Mouse (Mus musculus): ENCODE results near the gene Kcng1.

DNA sequence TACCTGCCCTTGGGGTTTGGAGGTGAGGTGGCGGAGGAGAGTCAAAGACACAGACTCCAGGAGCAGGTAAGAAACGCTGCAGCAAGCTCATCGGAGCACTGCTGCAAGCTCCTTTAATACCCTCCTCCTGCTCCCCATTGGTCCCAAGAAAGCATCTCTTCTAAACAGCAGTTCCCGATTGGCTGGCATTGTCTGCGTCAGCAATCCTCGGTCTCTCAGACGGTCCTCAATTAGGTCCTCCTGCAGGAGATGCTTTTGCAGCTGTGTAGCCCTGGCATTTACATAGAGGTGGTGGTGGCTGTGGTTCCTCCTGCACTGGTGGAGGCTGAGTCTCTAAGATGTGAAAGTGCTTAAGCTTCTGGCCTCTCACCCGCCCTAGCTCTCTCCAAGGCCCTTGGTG lies 36.0 kb downstream of the Kcng1 start:
- no peak for TF ChIP-seq CTCF (IDR thresholded peaks at IDR 0.05; ENCODE audit: low read depth, low read length)
- no peak for TF ChIP-seq GATA1 (IDR thresholded peaks at IDR 0.05; ENCODE audit: borderline replicate concordance, low read length)

All from G1E (cell line).